Mouse (Mus musculus) left cerebral cortex, postnatal 14 days (tissue): Measurements from ENCODE around the gene Tmem255b. TPM values are rescaled to one million over a fixed set of nuclear protein-coding genes. Genes with fewer than 3 reads are reported as not detected.

Experiments used
- DNase-seq, 2 experiments: peaks; one replicate each; pipeline ENCODE4 v3.0.0; 2021 to 2022; ENCODE audit warnings: low spot score in 2 of 2, mixed read lengths in 1 of 2
- intact Hi-C: fragments of 180-260 bp; cut with DNase I; formaldehyde crosslinking; loops from one replicate; pipeline ENCODE4 v1.15.1; 2025
- total RNA-seq, 2 experiments: library from RNA; stranded (reverse); gene quantifications; 2 replicates each; pipeline ENCODE4 v1.2.3; 2021

Gene Tmem255b
- total RNA-seq, 2 experiments from 2014 or later = 4.9 to 8.2 TPM

GRCm38 (mm10) chr8:13516011-13516442, 81.0 kb downstream of the Tmem255b start:
- DNase-seq = no peak
- intact Hi-C loops = no loop called here

- intact Hi-C loops = no loop called here
- DNase-seq = no peak
Measured at GRCm38 (mm10) chr8:13516728-13517127, 81.7 kb downstream of the Tmem255b start.

- no peak for DNase-seq
- intact Hi-C loops = no loop called here
Measured at GRCm38 (mm10) chr8:13517284-13517781, 82.3 kb downstream of the Tmem255b start.

Other genes starting within 250 kb of the Tmem255b start
- 1 to 10 TPM; 4.8 to 6.6 TPM for gene Grtp1, start 234.6 kb upstream of the Tmem255b start, total RNA-seq
- gene Adprhl1, start 181.0 kb upstream of the Tmem255b start, total RNA-seq = 1 to 10 TPM; 1.3 to 2.8 TPM
- 10 to 100 TPM; 27.7 to 31.2 TPM for gene Dcun1d2, start 147.1 kb upstream of the Tmem255b start, total RNA-seq
- gene Tmco3, start 147.0 kb upstream of the Tmem255b start, total RNA-seq = 10 to 100 TPM; 46.9 to 53.1 TPM
- gene Tfdp1, start 96.4 kb upstream of the Tmem255b start, total RNA-seq = 10 to 100 TPM; 59.4 to 65.9 TPM
- gene Atp4b, start 38.4 kb upstream of the Tmem255b start, total RNA-seq = not detected
- not detected for gene Grk1, start 30.1 kb upstream of the Tmem255b start, total RNA-seq
- gene Gas6, start 59.3 kb downstream of the Tmem255b start, total RNA-seq = 100 to 1,000 TPM; 115 to 126 TPM
- gene 1700029H14Rik, start 127.3 kb downstream of the Tmem255b start, total RNA-seq = not detected
- 10 to 100 TPM; 61.2 to 61.6 TPM for gene Rasa3, start 242.4 kb downstream of the Tmem255b start, total RNA-seq